Mouse (Mus musculus) bone marrow macrophage, adult 2 months (primary cell): ENCODE measurements around the gene Odf3b.

ENCODE experiments used
- CTCF ChIP-seq: IDR thresholded peaks from 2 replicates; pipeline ENCODE4 v1.5.1; 2012; ENCODE audit warnings: low read depth, mild to moderate bottlenecking, low read length, moderate library complexity
- POLR2A ChIP-seq: IDR thresholded peaks from 2 replicates; pipeline ENCODE4 v1.6.1; 2012; ENCODE audit warnings: mild to moderate bottlenecking, low read depth, low read length, borderline replicate concordance

- TF ChIP-seq CTCF (no peak), POLR2A (no peak)
Measured at GRCm38 (mm10) chr15:89356372-89356771, 22.7 kb downstream of the Odf3b start.
